ENCODE assay signal across 16 mouse cellular contexts in genomic region chr14:20796643-20797042, GRCm38 (mm10). TPM values are rescaled to one million over a fixed set of nuclear protein-coding genes. Genes with fewer than 3 reads are reported as not detected.
DNase-seq lines count a peak whose midpoint lies in the region; ATAC-seq lines count a peak whose summit lies in the region.
"Had no signal": no experiment of that assay in that cellular context is flagged by ENCODE, and none has a peak within 500 bp of the region (broad histone marks: within the 10 kb centered on the region; RNA-seq: fewer than 3 reads in every experiment).

No protein-coding gene starts in this region.

- peaks cover 39% of the 10 kb centered on the region for H3K4me1 ChIP-seq in forebrain, embryonic 13.5 days
- H3K4me1 ChIP-seq in forebrain, embryonic 15.5 days, result peaks cover 27% of the 10 kb centered on the region
- H3K4me1 ChIP-seq in hindbrain, embryonic 14.5 days (replicated peaks; ENCODE audit: control insufficient read depth, insufficient read depth, low read length), result peaks cover 30% of the 10 kb centered on the region
- peaks cover 41% of the 10 kb centered on the region for H3K4me1 ChIP-seq in midbrain, embryonic 15.5 days

- no peak overlapping the region for H3K9ac ChIP-seq in forebrain, embryonic 13.5 days
- H3K9ac ChIP-seq in forebrain, embryonic 15.5 days (replicated peaks), result no peak overlapping the region
- H3K9ac ChIP-seq in hindbrain, embryonic 14.5 days, result no peak overlapping the region
- no peak overlapping the region for H3K9ac ChIP-seq in midbrain, embryonic 15.5 days
- H3K9ac ChIP-seq: lung, embryonic 14.5 days had no signal

- 0 out of 2 replicates have a peak, but pooled peaks cover 3% of the 10 kb centered on the region for H3K36me3 ChIP-seq in forebrain, embryonic 13.5 days (ENCODE audit: poor library complexity, severe bottlenecking)
- no peaks in the 10 kb centered on the region; the same call in 1 of the 2 replicates for H3K36me3 ChIP-seq in forebrain, embryonic 15.5 days
- peaks cover 2% of the 10 kb centered on the region; the same call in 1 of the 2 replicates for H3K36me3 ChIP-seq in hindbrain, embryonic 14.5 days (replicated peaks; ENCODE audit: control insufficient read depth, insufficient read depth)
- H3K36me3 ChIP-seq in midbrain, embryonic 15.5 days (replicated peaks), result no peaks in the 10 kb centered on the region

- WGBS in forebrain, embryonic 13.5 days, result 22% methylated on average over 8 of the region's 8 CpGs
- 13% methylated on average over 8 of the region's 8 CpGs for WGBS in forebrain, embryonic 15.5 days
- 18% methylated on average over 8 of the region's 8 CpGs for WGBS in hindbrain, embryonic 14.5 days
- WGBS in midbrain, embryonic 15.5 days, result 16% methylated on average over 8 of the region's 8 CpGs

- peaks cover 5% of the 10 kb centered on the region; the same call in 1 of the 2 replicates for H3K27me3 ChIP-seq in forebrain, embryonic 13.5 days
- no peaks in the 10 kb centered on the region for H3K27me3 ChIP-seq in forebrain, embryonic 15.5 days
- H3K27me3 ChIP-seq in hindbrain, embryonic 14.5 days (ENCODE audit: control insufficient read depth, insufficient read depth, low read length), result no peaks in the 10 kb centered on the region
- H3K27me3 ChIP-seq in midbrain, embryonic 15.5 days (replicated peaks), result no peaks in the 10 kb centered on the region

- no peak overlapping the region for H3K27ac ChIP-seq in forebrain, embryonic 13.5 days
- H3K27ac ChIP-seq in forebrain, embryonic 15.5 days (replicated peaks), result no peak overlapping the region
- H3K27ac ChIP-seq in hindbrain, embryonic 14.5 days, result no peak overlapping the region
- 0 out of 2 replicates have a peak overlapping the region, but pooled peaks have one; percentile 23 for H3K27ac ChIP-seq in midbrain, embryonic 15.5 days

- no peak overlapping the region for H3K4me3 ChIP-seq in forebrain, embryonic 13.5 days
- H3K4me3 ChIP-seq in forebrain, embryonic 15.5 days, result no peak overlapping the region
- no peak overlapping the region for H3K4me3 ChIP-seq in hindbrain, embryonic 14.5 days (replicated peaks; ENCODE audit: low read length)
- no peak overlapping the region for H3K4me3 ChIP-seq in midbrain, embryonic 15.5 days

- peak; percentile 15 for DNase-seq in R1 (ENCODE audit: low read depth, low spot score)
- no peak for DNase-seq in hindbrain, embryonic 14.5 days (ENCODE audit: low spot score)
- DNase-seq in urinary bladder, adult 2 months (ENCODE audit: low spot score), result no peak
- DNase-seq in left cerebral cortex, adult 18-20 months (ENCODE audit: low spot score in 2 of 2), result no peak
- no peak for DNase-seq in lung, postnatal 14 days
- DNase-seq: adrenal gland, postnatal 14 days; cerebellum, adult 2 months; gastrocnemius, postnatal 14 days; layer of hippocampus, postnatal 36 days; lung, embryonic 14.5 days; right cerebral cortex, adult 18-20 months; thymus, adult 2 months had no signal

- H3K4me2 ChIP-seq in forebrain, embryonic 13.5 days, result peak overlapping the region; percentile 0; the same call in 1 of the 2 replicates
- no peak overlapping the region for H3K4me2 ChIP-seq in forebrain, embryonic 15.5 days (replicated peaks)
- no peak overlapping the region; the same call in 1 of the 2 replicates for H3K4me2 ChIP-seq in hindbrain, embryonic 14.5 days (replicated peaks)
- H3K4me2 ChIP-seq in midbrain, embryonic 15.5 days, result peak overlapping the region; percentile 14; the same call in 1 of the 2 replicates
- H3K4me2 ChIP-seq: lung, embryonic 14.5 days had no signal

- ATAC-seq in forebrain, embryonic 13.5 days, result no peak; the same call in 1 of the 2 replicates
- ATAC-seq in forebrain, embryonic 15.5 days (replicated peaks), result no peak
- peak; percentile 28; the same call in 1 of the 2 replicates for ATAC-seq in hindbrain, embryonic 14.5 days (ENCODE audit: low FRiP score)
- no peak for ATAC-seq in midbrain, embryonic 15.5 days (replicated peaks)
- ATAC-seq: activated CD4-positive, CD25-positive, alpha-beta regulatory T cell, adult 4 months had no signal

- no peaks in the 10 kb centered on the region for H3K9me3 ChIP-seq in forebrain, embryonic 13.5 days (replicated peaks)
- no peaks in the 10 kb centered on the region for H3K9me3 ChIP-seq in forebrain, embryonic 15.5 days
- no peaks in the 10 kb centered on the region for H3K9me3 ChIP-seq in hindbrain, embryonic 14.5 days (ENCODE audit: control insufficient read depth, low read length)
- no peaks in the 10 kb centered on the region for H3K9me3 ChIP-seq in midbrain, embryonic 15.5 days

RNA-seq across cellular contexts. Expression of gene Camk2g, which starts 2.8 kb away (rescaled TPM):
- 60.7 and 81.8 TPM in 2 replicates for polyA plus RNA-seq in forebrain, embryonic 13.5 days (2015; fragmentation: Nextera tagmentation; extraction: Ambion mirVana)
- polyA plus RNA-seq in forebrain, embryonic 15.5 days (2015; fragmentation: Nextera tagmentation; extraction: Ambion mirVana), result 86.8 and 95.6 TPM in 2 replicates
- 166 and 197 TPM in 2 replicates for polyA plus RNA-seq in hindbrain, embryonic 14.5 days (2014; fragmentation: Nextera tagmentation; extraction: Ambion mirVana)
- 140 and 144 TPM in 2 replicates for polyA plus RNA-seq in midbrain, embryonic 15.5 days (2015; fragmentation: Nextera tagmentation; extraction: Ambion mirVana)
- 134 and 139 TPM in 2 replicates for polyA plus RNA-seq in urinary bladder, adult 2 months (2012; rRNA removed)
- 100 to 1,000 TPM; 315 to 361 TPM for total RNA-seq in left cerebral cortex, adult 18-20 months (2021)

RNA-seq across cellular contexts. Expression of gene Plau, which starts 39.8 kb away (rescaled TPM):
- 0.27 and 0.35 TPM in 2 replicates for polyA plus RNA-seq in forebrain, embryonic 13.5 days (2015; fragmentation: Nextera tagmentation; extraction: Ambion mirVana)
- polyA plus RNA-seq in forebrain, embryonic 15.5 days (2015; fragmentation: Nextera tagmentation; extraction: Ambion mirVana), result 0.27 and 0.28 TPM in 2 replicates
- 0.27 and 0.34 TPM in 2 replicates for polyA plus RNA-seq in hindbrain, embryonic 14.5 days (2014; fragmentation: Nextera tagmentation; extraction: Ambion mirVana)
- 0.23 and 0.31 TPM in 2 replicates for polyA plus RNA-seq in midbrain, embryonic 15.5 days (2015; fragmentation: Nextera tagmentation; extraction: Ambion mirVana)
- polyA plus RNA-seq in urinary bladder, adult 2 months (2012; rRNA removed), result 73.2 and 80.6 TPM in 2 replicates
- 1 to 10 TPM; 7.7 to 8.2 TPM for total RNA-seq in left cerebral cortex, adult 18-20 months (2021)
- polyA plus RNA-seq: activated CD4-positive, CD25-positive, alpha-beta regulatory T cell, adult 4 months had no signal

Comparison
In these comparisons a context has a peak if more than half of its experiments do, and no peak if none do; other contexts are left out.
1. H3K4me2 ChIP-seq: peak in forebrain, embryonic 13.5 days (single experiment) and midbrain, embryonic 15.5 days (single experiment); none in forebrain, embryonic 15.5 days (single experiment) and hindbrain, embryonic 14.5 days (single experiment).
2. RNA of gene Plau, which starts 39.8 kb away (polyA plus RNA-seq): 73.2 to 80.6 TPM in urinary bladder, adult 2 months; 0.27 to 0.28 TPM in forebrain, embryonic 15.5 days, 0.27 to 0.35 TPM in forebrain, embryonic 13.5 days, 0.27 to 0.34 TPM in hindbrain, embryonic 14.5 days and 0.23 to 0.31 TPM in midbrain, embryonic 15.5 days; every median in the first group is over 10 times any median in the second.